Comparison of ENCODE assay signal across 9 mouse cellular contexts in genomic region chr11:72434963-72435693, GRCm38 (mm10). TPM values are rescaled to one million over a fixed set of nuclear protein-coding genes. Genes with fewer than 3 reads are reported as not detected.
DNase-seq lines count a peak whose midpoint lies in the region; ATAC-seq lines count a peak whose summit lies in the region.
"Had no signal": no experiment of that assay in that cellular context is flagged by ENCODE, and none has a peak within 500 bp of the region (broad histone marks: within the 10 kb centered on the region; RNA-seq: fewer than 3 reads in every experiment).

Gene Ggt6, plus strand, starts transcription at chr11:72435526.

- no peaks in the 10 kb centered on the region for H3K27me3 ChIP-seq in lung, embryonic 16.5 days (ENCODE audit: control insufficient read depth, insufficient read depth, low read depth, low read length)
- H3K27me3 ChIP-seq in stomach, embryonic 14.5 days (ENCODE audit: control insufficient read depth, insufficient read depth, low read length) = no peaks in the 10 kb centered on the region

- peaks cover 16% of the 10 kb centered on the region for H3K4me1 ChIP-seq in lung, embryonic 16.5 days (replicated peaks; ENCODE audit: control insufficient read depth, insufficient read depth, low read length)
- 0 out of 2 replicates have a peak, but pooled peaks cover 3% of the 10 kb centered on the region for H3K4me1 ChIP-seq in stomach, embryonic 14.5 days (ENCODE audit: control insufficient read depth, insufficient read depth, low read length)

- H3K4me3 ChIP-seq in lung, embryonic 16.5 days (ENCODE audit: low read length) = no peak within 1 kb of the TSS
- H3K4me3 ChIP-seq in stomach, embryonic 14.5 days (ENCODE audit: low read depth, low read length) = no peak within 1 kb of the TSS

- peak; percentile 19 for ATAC-seq in lung, embryonic 16.5 days (ENCODE audit: low read depth)
- ATAC-seq in stomach, embryonic 14.5 days (ENCODE audit: insufficient number of reproducible peaks, insufficient read depth, low FRiP score, low read depth) = peak; percentile 56

- H3K9ac ChIP-seq in lung, embryonic 16.5 days (ENCODE audit: low read length) = no peak within 1 kb of the TSS
- H3K9ac ChIP-seq in stomach, embryonic 14.5 days (replicated peaks; ENCODE audit: low read depth, low read length) = no peak within 1 kb of the TSS

- 51% methylated on average over 11 of the region's 11 CpGs for WGBS in lung, embryonic 16.5 days
- WGBS in stomach, embryonic 14.5 days = 55% methylated on average over 11 of the region's 11 CpGs

- H3K9me3 ChIP-seq in lung, embryonic 16.5 days (ENCODE audit: control insufficient read depth, low read length) = no peaks in the 10 kb centered on the region
- no peaks in the 10 kb centered on the region for H3K9me3 ChIP-seq in stomach, embryonic 14.5 days (ENCODE audit: control insufficient read depth, low read depth, low read length)

- H3K4me2 ChIP-seq in lung, embryonic 16.5 days (ENCODE audit: low read depth, low read length) = no peak within 1 kb of the TSS
- no peak within 1 kb of the TSS for H3K4me2 ChIP-seq in stomach, embryonic 14.5 days (replicated peaks; ENCODE audit: low read depth, low read length)

- no peaks in the 10 kb centered on the region for H3K36me3 ChIP-seq in lung, embryonic 16.5 days (ENCODE audit: control insufficient read depth, insufficient read depth, low read length)
- no peaks in the 10 kb centered on the region for H3K36me3 ChIP-seq in stomach, embryonic 14.5 days (ENCODE audit: control insufficient read depth, insufficient read depth, low read length)

- DNase-seq in lung, postnatal 25 days (ENCODE audit: low spot score) = no peak
- peak; percentile 55 for DNase-seq in adrenal gland, postnatal 25 days
- peak; percentile 95 for DNase-seq in kidney, adult 9 months
- DNase-seq in embryo, embryonic 10.5 days (ENCODE audit: low spot score) = no peak
- DNase-seq in frontal cortex, postnatal 14 days (ENCODE audit: low spot score in 2 of 2) = no peak

- H3K27ac ChIP-seq in lung, embryonic 16.5 days (ENCODE audit: low read length) = no peak within 1 kb of the TSS
- H3K27ac ChIP-seq in stomach, embryonic 14.5 days (ENCODE audit: low read length) = no peak within 1 kb of the TSS

RNA-seq across cellular contexts. Expression of gene Ggt6, which starts in this region (rescaled TPM):
- polyA plus RNA-seq in lung, embryonic 16.5 days (2015; fragmentation: Nextera tagmentation; extraction: Ambion mirVana) = 0.19 TPM in 1 of 2 replicates, not detected in the other
- 3.7 and 4.4 TPM in 2 replicates for total RNA-seq in adrenal gland, postnatal 25 days (2021)
- 0.51 and 1.7 TPM in 2 replicates for polyA plus RNA-seq in stomach, embryonic 14.5 days (2014; fragmentation: Nextera tagmentation; extraction: Ambion mirVana)
- total RNA-seq: granulocyte monocyte progenitor cell, adult 5-6 weeks; megakaryocyte, adult 5-6 weeks had no signal

Comparison
In these comparisons a context has a peak if more than half of its experiments do, and no peak if none do; other contexts are left out.
1. Peak in ATAC-seq in lung, embryonic 16.5 days; RNA of the gene not detected or under 1 TPM.
2. DNase-seq: peak in adrenal gland, postnatal 25 days (single experiment) and kidney, adult 9 months (single experiment); none in lung, postnatal 25 days (single experiment), embryo, embryonic 10.5 days (single experiment) and frontal cortex, postnatal 14 days (0 of 2).